Mouse (Mus musculus) gastrocnemius, postnatal 25 days (tissue): Measurements from ENCODE around the gene Cmtm6. TPM values are rescaled to one million over a fixed set of nuclear protein-coding genes. Genes with fewer than 3 reads are reported as not detected.
A peak's percentile ranks its signal among the peaks of the same experiment; 100 is the strongest.
"Not testable (repeated sequence)": the region's sequence is repeated elsewhere in the genome, so short reads cannot be mapped to it uniquely, and the experiment has no call there.

Experiments
- DNase-seq: peaks from one replicate; pipeline ENCODE4 v3.0.0; 2022
- long read RNA-seq, 2 experiments: library from polyadenylated mRNA; stranded (forward); transcript quantifications; one replicate each; pipeline ENCODE4 v2.0.0; 2021
- total RNA-seq, 2 experiments: library from RNA; stranded (reverse); gene quantifications; 1 replicate in 1 of 2; 2 replicates in 1 of 2; pipeline ENCODE4 v1.2.3; 2021

The Cmtm6 gene
- 1 to 10 TPM; 7.9 to 8.1 TPM for total RNA-seq
- long read RNA-seq, experiment 1, partial matches to known transcripts = 0 of 5 reads
- long read RNA-seq, experiment 1, other reads (novel, unspliced or antisense) = 1 of 5 reads
- long read RNA-seq, experiment 2, transcript Cmtm6-201 (4 exons, 3,383 nt) = major isoform, 12 of 12 reads
- long read RNA-seq, experiment 2, partial matches to known transcripts = 0 of 12 reads
- long read RNA-seq, experiment 2, other reads (novel, unspliced or antisense) = 0 of 12 reads

DNA sequence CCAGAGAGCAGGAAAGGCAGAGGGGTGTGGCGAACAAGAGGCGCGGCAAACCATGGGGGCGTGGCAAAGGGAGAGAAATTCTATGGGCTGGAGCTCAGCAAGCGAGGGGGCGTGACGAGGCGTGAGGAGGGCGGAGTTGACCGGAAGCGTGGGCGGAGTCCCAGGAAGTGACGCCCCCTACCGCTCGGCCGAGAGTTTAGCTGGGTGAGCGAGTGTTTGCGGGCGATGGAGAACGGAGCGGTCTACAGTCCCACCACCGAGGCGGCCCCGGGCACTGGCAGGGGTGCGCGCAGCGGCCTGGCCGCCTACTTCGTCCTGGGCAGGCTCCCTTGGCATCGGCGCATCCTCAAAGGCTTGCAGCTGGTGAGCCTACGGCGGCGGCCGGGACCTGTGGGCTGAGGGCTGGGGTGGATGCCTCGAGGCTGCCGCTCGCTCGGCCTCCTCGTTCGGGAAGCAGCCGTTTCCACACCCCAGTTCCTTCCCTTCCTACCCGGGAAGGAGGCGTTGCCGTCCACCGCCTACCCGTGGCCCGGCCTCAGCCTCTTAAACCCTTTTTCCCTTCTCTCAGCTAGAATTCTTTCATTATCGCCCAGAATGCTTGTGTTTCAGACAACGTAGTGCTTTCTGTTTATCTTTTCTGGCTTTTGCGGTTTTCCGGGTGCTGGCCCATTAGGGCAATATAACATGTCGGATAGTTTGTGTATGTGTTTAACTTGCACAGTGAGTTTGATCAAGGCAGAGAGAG is at the start of gene Cmtm6:
Gene Cmtm6 (plus strand): TSS at position 106 of the 745 bp plus-strand sequence.
- peak; percentile 96 for DNase-seq

DNA sequence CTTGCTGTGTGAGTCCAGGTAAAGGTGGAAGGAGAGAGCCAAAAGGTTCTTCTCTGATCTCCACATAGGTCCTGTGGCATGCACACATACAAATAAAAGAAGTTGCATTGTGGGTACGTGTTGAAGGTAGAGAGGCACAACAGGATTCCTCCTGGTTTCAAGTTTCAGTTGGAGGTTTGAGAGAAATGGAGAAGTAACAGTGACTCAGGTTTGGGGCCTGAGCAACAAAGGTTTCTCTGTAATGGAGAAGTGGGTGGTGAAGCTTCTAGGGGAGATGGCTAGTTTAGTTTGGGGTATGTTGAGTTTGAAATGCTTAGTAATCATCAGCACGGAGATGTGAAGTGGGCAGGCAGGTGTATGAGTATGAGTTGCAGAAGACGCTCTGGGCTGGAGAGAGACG is 48.7 kb upstream of the Cmtm6 start:
- no peak for DNase-seq

DNA sequence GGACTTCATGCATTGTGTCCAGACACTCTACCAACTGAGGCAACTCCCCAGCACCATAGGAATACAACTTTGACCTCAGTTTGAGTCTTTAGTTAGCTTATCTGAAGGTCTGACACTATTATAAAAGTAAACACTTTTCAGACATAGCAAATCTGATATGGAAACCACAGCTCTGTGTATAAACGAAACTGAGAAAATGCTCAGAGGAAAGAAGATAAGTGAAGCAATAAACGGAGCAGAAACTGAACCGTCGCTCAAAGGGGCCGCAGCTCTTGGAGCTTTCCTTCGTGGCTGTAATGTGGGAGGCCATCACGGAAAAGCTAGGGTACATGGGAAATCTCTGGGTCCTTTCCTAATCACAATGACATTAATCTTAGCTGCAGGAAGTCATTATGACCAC is 44.7 kb upstream of the Cmtm6 start:
- no peak for DNase-seq

DNA sequence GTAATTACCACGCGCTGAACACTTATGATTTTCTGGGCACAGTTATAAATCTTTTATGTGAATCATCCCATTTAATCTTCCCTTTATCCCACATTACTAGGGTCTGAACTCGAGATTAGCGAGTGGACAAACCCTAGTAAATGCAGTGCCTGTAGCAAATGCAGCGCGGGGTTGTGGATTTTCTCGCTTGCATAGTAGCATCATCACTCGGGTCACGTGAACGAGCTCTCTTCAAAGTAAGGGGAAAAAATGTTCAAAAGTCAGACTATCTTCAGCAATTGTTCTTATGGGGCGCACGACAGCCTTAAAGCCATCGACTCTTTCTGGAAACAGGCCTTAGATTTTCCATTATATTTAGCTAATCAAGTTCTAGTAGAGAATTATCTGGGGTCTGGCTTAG is 43.3 kb upstream of the Cmtm6 start:
- DNase-seq = no peak

DNA sequence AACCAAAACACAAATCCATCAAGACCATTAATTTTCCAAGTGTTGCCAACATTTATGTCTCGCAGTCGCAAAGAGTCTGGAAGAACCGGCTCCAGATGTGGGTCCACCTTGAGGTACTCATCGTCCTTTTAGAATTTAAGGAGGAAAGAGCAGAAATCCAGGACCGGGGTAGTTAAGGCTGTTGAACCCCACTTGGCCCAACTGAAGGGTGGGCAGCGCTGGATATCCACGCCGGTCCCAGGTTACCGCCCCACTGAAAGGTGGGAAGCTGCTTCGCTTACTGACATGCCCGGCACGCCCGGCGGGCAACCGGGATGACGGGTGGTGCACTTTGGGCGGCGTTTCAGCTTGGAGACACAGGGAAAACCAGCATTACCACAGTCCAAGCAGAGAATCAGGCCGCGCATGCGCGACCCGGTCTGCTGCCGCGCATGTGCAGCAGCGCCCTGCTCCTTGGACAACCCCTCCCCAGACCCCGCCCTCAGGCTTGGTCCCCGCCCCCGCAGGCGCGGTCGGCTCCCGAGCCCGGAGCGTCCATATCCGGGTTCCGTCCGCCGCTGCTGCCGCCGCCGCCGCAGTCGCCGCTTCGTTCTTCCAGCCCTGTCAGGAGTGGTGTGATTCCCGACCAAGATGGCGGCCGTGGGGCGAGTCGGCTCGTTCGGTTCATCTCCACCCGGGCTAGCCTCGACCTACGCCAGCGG is 42.5 kb upstream of the Cmtm6 start, which contains the start of gene Dync1li1:
Gene Dync1li1 (plus strand): TSS at position 539 of the 701 bp plus-strand sequence.
- DNase-seq = peak; percentile 96

DNA sequence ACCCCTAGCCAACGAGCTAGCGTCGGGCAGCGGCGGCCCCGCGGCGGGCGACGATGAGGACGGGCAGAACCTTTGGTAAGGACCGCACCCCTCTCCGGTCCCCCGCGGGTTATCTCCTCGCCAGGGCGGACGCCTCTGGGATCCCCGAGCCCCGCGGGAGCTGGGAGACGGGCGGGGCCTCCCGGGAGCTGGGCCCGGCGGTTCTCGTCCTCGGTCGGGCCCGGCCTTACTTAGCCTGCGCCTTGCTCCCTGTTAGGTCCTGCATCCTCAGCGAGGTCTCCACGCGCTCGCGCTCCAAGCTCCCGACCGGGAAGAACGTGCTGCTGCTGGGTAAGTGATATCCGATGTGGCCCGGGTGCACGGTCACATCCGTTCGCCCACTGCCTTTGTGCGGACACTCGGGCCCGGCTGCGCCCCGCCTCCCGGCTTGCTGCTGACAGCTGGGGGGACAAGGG is 41.9 kb upstream of the Cmtm6 start:
- no peak for DNase-seq

DNA sequence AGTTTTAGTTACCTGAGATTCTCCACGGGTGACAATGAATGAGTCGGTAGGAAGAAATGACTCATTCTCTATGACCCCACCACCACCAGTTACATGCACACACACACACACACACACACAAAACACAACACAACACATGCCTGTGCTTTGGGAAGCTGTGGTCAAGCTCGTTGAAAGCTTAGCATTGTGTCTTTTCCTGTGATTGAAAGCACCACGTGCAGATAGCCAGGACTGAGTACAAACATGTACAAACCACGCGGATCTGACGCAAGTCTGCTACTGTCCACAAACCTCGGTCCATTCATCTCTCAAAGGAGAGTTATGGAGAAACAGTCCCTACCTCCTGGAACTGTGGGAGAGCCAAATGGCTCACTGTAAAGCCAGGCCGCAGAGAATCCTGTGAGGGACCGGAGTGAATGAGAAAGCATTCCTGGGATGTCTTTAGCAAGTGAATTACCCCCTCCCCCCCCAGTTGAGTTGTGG is 40.8 kb upstream of the Cmtm6 start:
- no peak for DNase-seq

DNA sequence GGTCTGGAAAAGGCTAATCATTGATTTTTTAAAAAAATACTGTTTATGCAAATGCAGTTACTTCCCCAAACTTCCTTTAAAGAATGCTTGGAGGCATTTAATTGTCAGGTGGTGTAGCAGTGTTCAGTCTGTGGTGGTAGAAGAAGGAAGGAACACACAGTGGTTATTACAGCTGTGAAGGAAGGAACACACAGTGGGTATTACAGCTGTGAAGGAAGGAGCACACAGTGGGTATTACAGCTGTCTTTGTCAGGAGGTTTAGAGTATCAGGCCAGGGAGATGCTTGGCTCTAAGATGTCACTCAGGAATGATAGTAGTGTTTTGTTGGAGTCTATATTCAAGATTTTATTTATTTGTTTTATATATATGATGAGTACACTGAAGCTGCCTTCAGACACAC is 39.8 kb upstream of the Cmtm6 start:
- no peak for DNase-seq

DNA sequence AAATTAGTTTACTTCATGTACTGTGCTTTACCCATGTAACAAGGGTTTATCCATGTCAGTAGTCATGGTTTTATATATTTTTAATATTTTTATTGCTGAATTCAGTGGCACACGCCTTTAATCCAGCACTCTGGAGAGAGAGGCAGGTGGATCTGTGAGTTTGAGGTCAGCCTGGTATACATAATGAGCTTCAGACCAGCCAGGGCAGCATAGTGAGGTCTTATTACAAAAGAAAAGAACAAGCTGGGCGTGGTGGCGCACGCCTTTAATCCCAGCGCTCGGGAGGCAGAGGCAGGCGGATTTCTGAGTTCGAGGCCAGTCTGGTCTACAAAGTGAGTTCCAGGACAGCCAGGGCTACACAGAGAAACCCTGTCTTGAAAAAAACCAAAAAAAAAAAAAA is 35.3 kb upstream of the Cmtm6 start:
- DNase-seq = not testable (repeated sequence)

DNA sequence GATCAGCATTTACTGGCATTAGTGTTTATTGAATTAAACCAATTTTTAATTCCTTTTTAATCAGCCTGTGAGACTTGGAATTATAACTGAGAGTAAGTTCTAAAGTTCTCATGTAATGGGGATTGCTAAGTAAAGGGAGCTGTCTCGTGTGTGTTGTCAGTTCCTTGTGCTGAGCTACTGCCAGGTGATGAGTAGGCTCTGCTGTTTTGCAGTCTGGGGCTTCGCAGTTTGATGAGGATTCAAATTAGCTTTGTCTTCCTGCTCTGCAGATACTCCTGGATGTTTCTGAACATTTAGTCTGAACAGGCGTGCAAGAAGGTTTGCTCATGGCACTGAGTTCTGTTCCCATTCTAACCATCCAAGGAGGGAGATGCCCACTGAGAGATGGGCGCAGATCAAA is 33.8 kb upstream of the Cmtm6 start:
- no peak for DNase-seq

DNA sequence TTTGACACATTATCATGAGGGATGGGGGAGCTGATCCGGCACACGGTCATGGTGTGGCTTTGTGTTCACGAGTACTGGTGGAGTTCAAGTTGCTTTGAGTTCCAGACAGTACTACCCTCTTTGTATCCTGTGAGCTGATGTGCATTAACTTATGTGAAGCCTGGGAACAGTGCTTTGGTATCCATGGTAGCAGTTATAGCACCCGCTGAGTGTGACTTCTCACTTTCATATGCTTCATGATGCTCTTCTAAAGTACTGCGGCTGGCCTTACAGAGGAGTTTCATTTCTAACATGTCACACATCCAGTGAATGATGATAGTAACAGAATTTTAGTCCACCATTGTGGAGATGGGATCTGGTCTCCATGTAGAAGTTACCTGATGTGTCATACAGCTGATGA is 33.0 kb upstream of the Cmtm6 start:
- DNase-seq = no peak

DNA sequence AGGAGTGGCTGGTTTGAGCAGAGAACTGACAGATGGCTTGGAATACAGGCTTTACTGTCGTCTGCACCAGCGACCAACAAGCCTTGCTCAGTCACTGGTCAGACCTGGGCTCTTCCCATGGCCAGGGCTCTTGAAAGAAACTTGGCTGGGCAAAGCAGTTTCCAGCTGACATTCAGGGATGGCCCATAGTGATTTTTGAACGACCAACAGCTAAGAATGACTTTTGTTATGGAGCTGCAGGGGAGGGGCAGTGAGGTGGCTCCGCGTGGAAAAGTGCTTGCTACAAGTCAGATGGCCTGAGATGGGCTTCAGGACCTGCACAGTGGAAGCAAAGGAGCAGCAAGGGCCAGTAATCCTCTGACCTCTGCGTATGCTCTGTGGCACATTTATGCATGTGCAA is 31.7 kb upstream of the Cmtm6 start:
- no peak for DNase-seq

DNA sequence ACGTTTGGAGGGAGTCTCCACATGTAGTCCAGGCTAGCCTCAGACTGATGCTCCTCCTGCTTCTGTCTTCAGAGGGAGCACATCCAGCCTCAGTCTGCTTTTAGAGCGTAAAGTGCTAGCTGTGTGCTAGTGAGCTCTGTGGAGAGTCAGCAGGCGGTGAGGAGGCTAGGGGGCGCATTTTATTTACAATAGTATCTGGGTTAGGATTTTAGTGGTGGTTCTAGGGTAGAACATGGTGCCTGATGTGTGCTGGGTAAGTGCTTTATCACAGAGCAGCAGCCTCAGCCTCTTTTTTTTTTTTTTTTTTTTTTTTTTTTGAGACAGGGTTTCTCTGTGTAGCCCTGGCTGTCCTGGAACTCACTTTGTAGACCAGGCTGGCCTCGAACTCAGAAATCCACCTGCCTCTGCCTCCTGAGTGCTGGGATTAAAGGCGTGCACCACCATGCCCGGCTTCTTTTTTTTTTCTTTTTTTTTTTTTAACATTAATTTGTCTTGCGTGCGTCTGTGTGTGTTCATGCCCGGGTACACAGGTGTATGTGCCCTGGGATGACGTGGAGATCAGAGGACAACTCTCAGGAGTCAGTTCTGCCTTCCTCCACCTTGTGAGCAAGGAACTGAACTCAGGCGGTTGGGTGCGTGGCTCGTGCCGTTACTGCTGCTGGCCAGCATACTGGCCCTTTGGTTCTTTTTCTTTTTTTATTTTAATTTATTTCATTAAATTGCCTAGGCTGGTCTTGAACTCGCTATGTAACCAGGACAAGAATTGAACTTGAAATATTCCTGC is 30.8 kb upstream of the Cmtm6 start:
- DNase-seq = no peak

DNA sequence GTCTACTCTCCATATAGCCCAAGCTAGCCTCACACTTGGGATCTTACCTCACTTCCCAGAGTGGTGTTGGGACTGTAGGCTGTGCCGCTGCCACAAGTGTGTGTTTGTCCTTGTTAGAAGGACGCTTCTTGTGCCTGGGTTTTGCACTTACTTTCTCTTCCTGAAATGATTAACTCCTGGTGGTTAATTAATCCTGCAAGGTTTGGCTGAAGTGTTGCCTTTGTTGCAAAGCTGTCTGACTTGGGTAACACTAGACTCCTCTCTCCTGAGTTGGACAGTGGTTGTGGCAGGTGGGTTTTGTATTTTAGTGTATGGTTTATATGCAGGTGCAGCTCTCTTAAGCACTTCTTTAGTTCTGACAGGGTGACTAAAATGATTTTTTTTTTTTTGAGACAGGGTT is 29.9 kb upstream of the Cmtm6 start:
- DNase-seq = no peak

DNA sequence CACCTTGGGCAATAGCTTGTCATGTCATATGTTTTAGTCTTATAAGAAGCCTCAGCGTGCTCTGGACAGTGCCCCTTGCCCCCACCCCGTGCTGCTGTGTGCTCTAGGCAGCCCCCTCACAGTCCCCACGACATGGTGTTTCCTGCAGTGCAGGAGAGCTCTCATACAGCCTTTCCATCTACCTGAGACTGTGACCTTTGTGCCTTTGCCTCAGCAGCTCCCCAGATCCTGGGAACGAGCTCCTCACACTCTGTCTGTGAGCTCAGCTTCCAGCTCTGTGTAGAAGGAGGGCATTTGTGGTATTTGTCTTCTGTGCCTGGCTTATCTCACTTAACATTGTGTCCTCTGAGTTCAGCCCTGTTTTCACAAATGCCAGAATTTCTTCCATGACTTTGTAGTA is 29.0 kb upstream of the Cmtm6 start:
- no peak for DNase-seq

DNA sequence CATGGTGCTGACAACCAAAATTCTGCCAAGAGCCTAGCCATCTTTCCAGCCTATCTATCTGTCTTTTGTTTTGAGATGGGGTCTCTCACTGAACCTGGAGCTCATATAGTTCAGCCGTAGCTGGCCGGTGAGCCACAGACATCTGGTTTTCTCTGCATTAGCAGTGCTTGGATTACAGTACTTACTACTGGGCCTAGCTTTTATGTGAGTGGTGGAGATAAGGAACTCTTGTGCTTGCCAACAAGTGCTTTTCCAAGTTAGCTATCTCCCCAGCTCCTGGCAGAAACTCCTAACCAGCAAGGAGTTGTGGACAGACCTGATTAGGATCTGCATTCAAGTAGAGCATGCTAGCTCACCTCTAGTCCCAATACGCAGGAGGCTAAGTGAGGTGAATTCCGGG is 23.1 kb upstream of the Cmtm6 start:
- DNase-seq = no peak

DNA sequence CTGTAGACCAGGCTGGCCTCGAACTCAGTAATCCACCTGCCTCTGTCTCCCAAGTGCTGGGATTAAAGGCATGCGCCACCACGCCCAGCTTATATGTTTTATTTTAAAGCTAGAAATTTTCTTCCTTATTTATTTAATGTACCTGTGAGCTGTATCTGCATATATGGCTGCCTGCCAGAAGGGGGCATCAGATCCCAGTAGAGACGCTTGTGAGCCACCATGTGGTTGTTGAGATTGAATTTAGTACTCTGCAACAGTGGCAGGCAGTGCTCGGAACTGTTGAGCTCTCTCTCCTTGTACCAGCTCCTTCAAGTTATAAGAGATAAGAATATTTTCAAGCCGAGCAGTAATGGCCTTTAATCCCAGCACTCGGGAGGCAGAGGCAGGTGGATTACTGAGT is 20.6 kb upstream of the Cmtm6 start:
- DNase-seq = no peak

DNA sequence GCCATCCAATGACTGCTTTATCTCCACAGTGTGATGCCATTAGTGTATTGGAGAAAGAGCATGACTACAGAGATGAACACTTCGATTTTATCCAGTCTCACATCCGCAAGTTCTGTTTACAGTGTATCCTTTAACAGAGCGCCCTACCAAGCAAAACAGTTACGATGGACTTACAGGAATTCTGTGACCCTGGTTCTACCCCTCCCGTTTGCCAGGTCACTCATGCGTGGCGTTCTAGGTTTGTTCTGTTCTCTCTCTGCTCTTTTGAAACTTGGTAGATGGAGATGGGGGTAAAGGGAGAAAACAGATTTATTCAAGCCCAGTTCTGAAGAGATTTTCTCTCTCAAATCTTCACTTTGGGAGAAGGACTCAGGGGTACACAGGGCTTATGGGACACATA is 17.4 kb upstream of the Cmtm6 start:
- DNase-seq = no peak

DNA sequence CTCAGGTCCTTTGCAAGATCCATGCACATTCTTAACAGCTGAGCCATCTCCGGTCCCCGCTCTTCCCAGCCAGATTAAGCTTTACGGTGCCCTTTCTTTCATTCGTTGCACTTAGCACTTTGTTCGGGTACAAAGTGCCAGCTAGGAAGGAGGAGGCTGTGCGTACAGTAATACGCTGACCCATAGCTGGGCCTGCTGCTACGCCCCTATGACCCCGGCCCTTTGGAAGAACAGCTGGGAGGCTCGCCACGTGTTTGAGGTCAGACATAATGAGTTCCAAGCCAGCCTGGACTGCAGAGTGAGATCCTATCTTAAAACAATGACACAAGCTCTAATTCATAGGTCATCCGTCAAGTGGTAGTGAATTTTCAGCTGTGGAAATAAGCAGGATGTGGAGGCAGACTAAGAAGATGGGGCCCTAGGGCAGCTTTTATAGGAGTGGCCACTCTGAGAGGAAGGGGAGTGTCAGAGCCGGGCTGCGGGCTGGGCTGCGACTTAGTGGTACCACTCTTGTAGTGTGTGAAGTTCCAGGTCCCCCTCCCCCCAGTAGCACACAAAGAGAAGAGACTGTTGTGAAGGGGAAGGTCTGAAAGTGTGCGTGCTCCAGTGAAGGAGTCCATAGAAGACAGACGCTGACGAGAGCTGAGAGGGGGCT is 14.1 kb upstream of the Cmtm6 start:
- no peak for DNase-seq

DNA sequence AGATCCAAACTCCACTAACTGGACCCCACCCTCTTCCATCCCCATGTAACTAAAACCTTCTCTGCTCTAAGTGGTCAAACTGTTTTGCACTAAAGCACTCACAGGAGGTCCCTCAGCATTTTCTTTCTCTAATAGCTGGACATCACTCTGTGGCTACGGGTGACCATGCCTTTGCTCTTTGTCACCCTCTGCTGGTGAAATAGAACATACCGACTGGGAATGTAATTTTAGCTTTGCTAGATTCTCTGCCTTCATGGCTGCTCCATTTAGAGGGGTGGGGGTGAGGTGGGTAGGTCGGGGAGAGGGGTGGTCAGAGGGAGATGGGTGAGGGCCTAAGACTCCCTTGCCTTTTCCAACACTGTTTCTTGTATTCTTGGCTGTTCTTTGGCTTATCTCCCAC is 3.6 kb upstream of the Cmtm6 start:
- no peak for DNase-seq

DNA sequence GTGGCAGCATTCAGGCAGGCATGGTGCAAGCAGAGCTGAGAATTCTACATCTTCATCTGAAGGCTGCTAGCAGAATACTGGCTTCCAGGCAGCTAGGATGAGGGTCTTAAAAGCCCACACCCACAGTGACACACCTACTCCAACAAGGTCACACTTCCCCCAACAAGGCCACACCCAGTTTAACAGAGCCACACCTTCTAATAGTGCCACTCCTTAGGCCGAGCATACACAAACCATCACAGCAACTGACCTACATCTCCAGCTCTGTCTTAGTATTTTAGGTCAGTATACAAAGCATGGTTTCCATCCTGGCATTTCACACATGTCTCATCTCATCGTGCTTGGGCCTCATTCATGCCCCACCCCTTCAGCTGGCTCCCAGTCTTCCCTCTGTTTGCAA is 2.5 kb upstream of the Cmtm6 start:
- not testable (repeated sequence) for DNase-seq
